In the genomic region with DNA sequence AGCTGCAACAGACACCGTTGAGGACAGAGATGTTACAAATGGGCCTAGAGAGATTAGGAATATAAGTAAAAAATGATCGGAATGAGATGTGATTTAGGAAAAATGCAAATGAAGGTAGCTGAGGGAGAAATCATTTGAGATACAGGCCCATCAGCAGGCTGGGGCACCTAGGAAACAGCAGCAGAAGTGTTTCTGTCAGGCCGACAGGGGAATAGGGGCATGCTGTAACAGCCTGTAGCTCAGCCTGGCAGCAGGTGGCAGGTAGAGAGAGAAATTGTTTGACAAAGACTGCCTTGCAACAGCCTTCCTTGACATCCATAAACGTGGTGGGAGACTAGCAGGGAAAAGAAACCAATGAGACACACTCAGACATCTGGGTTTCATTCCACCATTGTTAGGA, we compare ENCODE assay signal across 22 mouse cellular contexts.
"Had no signal": no experiment of that assay in that cellular context is flagged by ENCODE, and none has a peak within 500 bp of the region (broad histone marks: within the 10 kb centered on the region; RNA-seq: fewer than 3 reads in every experiment).

No protein-coding gene starts in this region.

- H3K4me1 ChIP-seq: heart, embryonic 12.5 days; limb, embryonic 15.5 days; liver, embryonic 12.5 days had no signal

- H3K9ac ChIP-seq: heart, embryonic 12.5 days; kidney, embryonic 15.5 days; limb, embryonic 13.5 days; limb, embryonic 15.5 days; liver, embryonic 12.5 days; liver, embryonic 14.5 days had no signal

- H3K27me3 ChIP-seq: kidney, embryonic 15.5 days; limb, embryonic 13.5 days; limb, embryonic 15.5 days; liver, embryonic 12.5 days had no signal

- H3K36me3 ChIP-seq: heart, embryonic 12.5 days; kidney, embryonic 15.5 days; limb, embryonic 13.5 days; limb, embryonic 15.5 days; liver, embryonic 12.5 days had no signal

- H3K4me3 ChIP-seq: heart, adult 2 months; heart, embryonic 12.5 days; kidney, embryonic 15.5 days; limb, embryonic 13.5 days; limb, embryonic 15.5 days; liver, embryonic 12.5 days had no signal

- H3K4me2 ChIP-seq: heart, embryonic 12.5 days; kidney, embryonic 15.5 days; limb, embryonic 13.5 days; limb, embryonic 15.5 days; liver, embryonic 12.5 days had no signal

- DNase-seq: gastrocnemius, postnatal 14 days; gastrocnemius, postnatal 36 days; heart, adult 11 months; heart, adult 2 months; heart, postnatal 14 days; heart, postnatal 36 days; kidney, adult 11 months; kidney, adult 2 months; kidney, adult 9 months; kidney, postnatal 14 days; kidney, postnatal 36 days; layer of hippocampus, adult 9-11 months; layer of hippocampus, postnatal 36 days; left cerebral cortex, postnatal 4 days had no signal

- ATAC-seq: intestine, embryonic 16.5 days; liver, embryonic 12.5 days had no signal

- H3K27ac ChIP-seq: heart, adult 2 months; kidney, embryonic 15.5 days; kidney, postnatal 0 days; limb, embryonic 13.5 days; limb, embryonic 15.5 days; liver, embryonic 12.5 days; liver, embryonic 14.5 days had no signal

- H3K9me3 ChIP-seq: kidney, embryonic 15.5 days; limb, embryonic 13.5 days; limb, embryonic 15.5 days had no signal
